Mouse (Mus musculus): ENCODE measurements around the gene Adh7. TPM values are rescaled to one million over a fixed set of nuclear protein-coding genes. Genes with fewer than 3 reads are reported as not detected.

The Adh7 gene
- polyA plus RNA-seq, 1 experiment: not detected

- Histone ChIP-seq H3K4me3 (replicated peaks; ENCODE audit: control insufficient read depth, low read depth, low read length) (no peak overlapping the region), H3K4me1 (ENCODE audit: control insufficient read depth, insufficient read depth, low read length) (no peaks in the 10 kb centered on the region), H3K27ac (ENCODE audit: control insufficient read depth, insufficient read depth, low read depth, low read length, poor library complexity) (no peak overlapping the region)
- no peak for TF ChIP-seq CTCF (IDR thresholded peaks at IDR 0.05; ENCODE audit: control insufficient read depth, insufficient read depth, low read length)
- no peak for TF ChIP-seq POLR2A (IDR thresholded peaks at IDR 0.05; ENCODE audit: borderline replicate concordance, control insufficient read depth, low read depth, low read length)
- WGBS: 81% methylated on average over 7 of the region's 7 CpGs
Measured at GRCm38 (mm10) chr3:138248011-138248410, 30.5 kb downstream of the Adh7 start.

- WGBS: 79% methylated on average over 8 of the region's 8 CpGs
- H3K4me3 ChIP-seq (replicated peaks; ENCODE audit: control insufficient read depth, low read depth, low read length): no peak overlapping the region
- H3K4me1 ChIP-seq (ENCODE audit: control insufficient read depth, insufficient read depth, low read length): no peaks in the 10 kb centered on the region
- TF ChIP-seq POLR2A (IDR thresholded peaks at IDR 0.05; ENCODE audit: borderline replicate concordance, control insufficient read depth, low read depth, low read length): no peak
- no peak for TF ChIP-seq CTCF (IDR thresholded peaks at IDR 0.05; ENCODE audit: control insufficient read depth, insufficient read depth, low read length)
- H3K27ac ChIP-seq (ENCODE audit: control insufficient read depth, insufficient read depth, low read depth, low read length, poor library complexity): no peak overlapping the region
Measured at GRCm38 (mm10) chr3:138248746-138249145, 31.2 kb downstream of the Adh7 start.

GRCm38 (mm10) chr3:138251156-138251555 lies 33.6 kb downstream of the Adh7 start:
- TF ChIP-seq CTCF (IDR thresholded peaks at IDR 0.05; ENCODE audit: control insufficient read depth, insufficient read depth, low read length): no peak
- no peak for TF ChIP-seq POLR2A (IDR thresholded peaks at IDR 0.05; ENCODE audit: borderline replicate concordance, control insufficient read depth, low read depth, low read length)
- Histone ChIP-seq H3K4me1 (ENCODE audit: control insufficient read depth, insufficient read depth, low read length) (no peaks in the 10 kb centered on the region), H3K4me3 (replicated peaks; ENCODE audit: control insufficient read depth, low read depth, low read length) (no peak overlapping the region), H3K27ac (ENCODE audit: control insufficient read depth, insufficient read depth, low read depth, low read length, poor library complexity) (no peak overlapping the region)
- 82% methylated on average over 6 of the region's 6 CpGs for WGBS

- no peaks in the 10 kb centered on the region for H3K4me1 ChIP-seq (ENCODE audit: control insufficient read depth, insufficient read depth, low read length)
- no peak overlapping the region for H3K4me3 ChIP-seq (replicated peaks; ENCODE audit: control insufficient read depth, low read depth, low read length)
- TF ChIP-seq POLR2A (IDR thresholded peaks at IDR 0.05; ENCODE audit: borderline replicate concordance, control insufficient read depth, low read depth, low read length) (no peak), CTCF (IDR thresholded peaks at IDR 0.05; ENCODE audit: control insufficient read depth, insufficient read depth, low read length) (no peak)
- 80% methylated on average over 5 of the region's 5 CpGs for WGBS
- no peak overlapping the region for H3K27ac ChIP-seq (ENCODE audit: control insufficient read depth, insufficient read depth, low read depth, low read length, poor library complexity)
Measured at GRCm38 (mm10) chr3:138254205-138254604, 36.6 kb downstream of the Adh7 start.

- no peak for TF ChIP-seq POLR2A (IDR thresholded peaks at IDR 0.05; ENCODE audit: borderline replicate concordance, control insufficient read depth, low read depth, low read length)
- no peak for TF ChIP-seq CTCF (IDR thresholded peaks at IDR 0.05; ENCODE audit: control insufficient read depth, insufficient read depth, low read length)
- WGBS: 58% methylated on average over 3 of the region's 3 CpGs
- no peaks in the 10 kb centered on the region for H3K4me1 ChIP-seq (ENCODE audit: control insufficient read depth, insufficient read depth, low read length)
- no peak overlapping the region for H3K4me3 ChIP-seq (replicated peaks; ENCODE audit: control insufficient read depth, low read depth, low read length)
- no peak overlapping the region for H3K27ac ChIP-seq (ENCODE audit: control insufficient read depth, insufficient read depth, low read depth, low read length, poor library complexity)
Measured at GRCm38 (mm10) chr3:138255366-138255765, 37.8 kb downstream of the Adh7 start.

- WGBS: 68% methylated on average over 9 of the region's 9 CpGs
- H3K27ac ChIP-seq (ENCODE audit: control insufficient read depth, insufficient read depth, low read depth, low read length, poor library complexity): no peak overlapping the region
- no peak for TF ChIP-seq CTCF (IDR thresholded peaks at IDR 0.05; ENCODE audit: control insufficient read depth, insufficient read depth, low read length)
- no peak for TF ChIP-seq POLR2A (IDR thresholded peaks at IDR 0.05; ENCODE audit: borderline replicate concordance, control insufficient read depth, low read depth, low read length)
- no peaks in the 10 kb centered on the region for H3K4me1 ChIP-seq (ENCODE audit: control insufficient read depth, insufficient read depth, low read length)
- no peak overlapping the region for H3K4me3 ChIP-seq (replicated peaks; ENCODE audit: control insufficient read depth, low read depth, low read length)
Measured at GRCm38 (mm10) chr3:138255780-138256550, 38.4 kb downstream of the Adh7 start.

GRCm38 (mm10) chr3:138260721-138261669 lies 43.4 kb downstream of the Adh7 start, which contains the start of gene Adh1:
Adh1 (plus strand) TSS chr3:138260991.
- 78% methylated on average over 11 of the region's 11 CpGs for WGBS
- TF ChIP-seq POLR2A (IDR thresholded peaks at IDR 0.05; ENCODE audit: borderline replicate concordance, control insufficient read depth, low read depth, low read length) (no peak), CTCF (IDR thresholded peaks at IDR 0.05; ENCODE audit: control insufficient read depth, insufficient read depth, low read length) (no peak)

GRCm38 (mm10) chr3:138262568-138262967 lies 45.0 kb downstream of the Adh7 start:
- 57% methylated on average over 4 of the region's 4 CpGs for WGBS
- no peak overlapping the region for H3K4me3 ChIP-seq (replicated peaks; ENCODE audit: control insufficient read depth, low read depth, low read length)
- no peak overlapping the region for H3K27ac ChIP-seq (ENCODE audit: control insufficient read depth, insufficient read depth, low read depth, low read length, poor library complexity)
- no peaks in the 10 kb centered on the region for H3K4me1 ChIP-seq (ENCODE audit: control insufficient read depth, insufficient read depth, low read length)
- TF ChIP-seq CTCF (IDR thresholded peaks at IDR 0.05; ENCODE audit: control insufficient read depth, insufficient read depth, low read length) (no peak), POLR2A (IDR thresholded peaks at IDR 0.05; ENCODE audit: borderline replicate concordance, control insufficient read depth, low read depth, low read length) (no peak)

More at GRCm38 (mm10) chr3:138260721-138261669, 43.4 kb downstream of the Adh7 start, which contains the start of gene Adh1:
- Histone ChIP-seq H3K4me3 (replicated peaks; ENCODE audit: control insufficient read depth, low read depth, low read length) (no peak within 1 kb of the TSS), H3K27ac (ENCODE audit: control insufficient read depth, insufficient read depth, low read depth, low read length, poor library complexity) (no peak within 1 kb of the TSS), H3K4me1 (ENCODE audit: control insufficient read depth, insufficient read depth, low read length) (no peaks in the 10 kb centered on the region)

All from bone marrow, adult 2 months (tissue).